Comparison of ENCODE assay signal across 25 mouse cellular contexts in the genomic region with DNA sequence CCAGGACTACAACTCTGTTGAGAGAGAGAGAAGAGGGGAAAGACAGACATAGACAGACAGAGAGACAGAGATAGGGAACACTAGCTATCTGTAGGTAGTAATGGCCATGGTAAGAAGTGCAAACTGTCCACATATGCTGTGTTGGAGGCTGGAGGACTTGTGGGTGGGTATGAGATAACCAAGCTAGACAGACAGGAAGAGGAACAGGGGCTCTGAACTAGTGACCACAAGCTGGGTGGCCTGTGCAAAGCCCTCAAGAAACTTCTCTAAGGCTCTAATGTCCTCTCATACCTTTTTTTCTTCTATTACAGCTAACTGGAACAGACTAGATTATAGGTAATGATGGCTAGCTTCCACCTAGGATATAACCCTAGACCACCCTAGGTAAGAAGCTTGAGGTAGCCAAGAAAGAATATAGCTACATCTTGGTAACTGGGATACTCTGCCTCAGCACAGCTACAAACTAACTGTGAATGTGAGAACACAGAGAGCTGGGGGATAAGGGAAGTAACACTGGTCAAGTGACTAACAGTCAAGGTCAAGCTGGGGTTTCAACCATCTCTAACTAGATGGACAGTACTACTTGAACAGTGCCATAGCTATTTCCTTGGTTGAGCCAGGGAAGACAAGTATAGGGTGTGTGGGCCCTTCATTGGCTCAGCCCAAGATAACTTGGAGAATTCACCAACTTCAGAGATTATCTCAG. TPM values are rescaled to one million over a fixed set of nuclear protein-coding genes. Genes with fewer than 3 reads are reported as not detected.
A peak's percentile ranks its signal among the peaks of the same experiment; 100 is the strongest.
DNase-seq lines count a peak whose midpoint lies in the region; ATAC-seq and TF ChIP-seq lines count a peak whose summit lies in the region.
"Had no signal": no experiment of that assay in that cellular context is flagged by ENCODE, and none has a peak within 500 bp of the region (broad histone marks: within the 10 kb centered on the region; RNA-seq: fewer than 3 reads in every experiment).

No protein-coding gene starts in this region.

- peaks cover 44% of the 10 kb centered on the region for H3K36me3 ChIP-seq in liver, adult 2 months (ENCODE audit: control insufficient read depth, insufficient read depth, low read length)
- peaks cover 18% of the 10 kb centered on the region for H3K36me3 ChIP-seq in liver, embryonic 13.5 days

- no peak for TF ChIP-seq POLR2A in liver, adult 2 months (IDR thresholded peaks at IDR 0.05; ENCODE audit: extremely low read depth, insufficient read depth, low read length)

- no peak overlapping the region for H3K4me2 ChIP-seq in liver, embryonic 13.5 days
- H3K4me2 ChIP-seq: embryonic facial prominence, embryonic 13.5 days; hindbrain, embryonic 12.5 days; kidney, embryonic 15.5 days; limb, embryonic 13.5 days; midbrain, embryonic 11.5 days had no signal

- no peak for ATAC-seq in liver, embryonic 13.5 days (ENCODE audit: low read depth)
- peak; percentile 40 for ATAC-seq in megakaryocyte progenitor cell, adult 5-6 weeks (replicated peaks; ENCODE audit: poor library complexity)
- ATAC-seq: CD4-positive, CD25-positive, alpha-beta regulatory T cell, adult 4 months; forebrain, embryonic 14.5 days; intestine, postnatal 0 days had no signal

- H3K9me3 ChIP-seq in liver, embryonic 13.5 days (replicated peaks) = no peaks in the 10 kb centered on the region
- H3K9me3 ChIP-seq: embryonic facial prominence, embryonic 13.5 days; hindbrain, embryonic 12.5 days; kidney, embryonic 15.5 days; limb, embryonic 13.5 days had no signal

- H3K4me1 ChIP-seq in liver, adult 2 months (ENCODE audit: control insufficient read depth, insufficient read depth, low read length) = peaks cover 28% of the 10 kb centered on the region
- H3K4me1 ChIP-seq in liver, embryonic 13.5 days (replicated peaks) = peaks cover 60% of the 10 kb centered on the region
- H3K4me1 ChIP-seq: hindbrain, embryonic 12.5 days; kidney, embryonic 15.5 days; limb, embryonic 13.5 days had no signal

- H3K79me2 ChIP-seq in liver, adult 2 months (ENCODE audit: control insufficient read depth, insufficient read depth, low read length) = peaks cover 28% of the 10 kb centered on the region

- DNase-seq in liver, adult 2 months (ENCODE audit: extremely low read depth, low read depth, low spot score) = no peak
- no peak for DNase-seq in liver
- DNase-seq in liver, embryonic 13.5 days = no peak
- DNase-seq in kidney, postnatal 10 days = no peak
- DNase-seq in frontal cortex, adult 2 months (ENCODE audit: extremely low spot score in 1 of 2, low spot score in 1 of 2) = no peak
- DNase-seq in lung, postnatal 36 days = no peak
- DNase-seq: adrenal gland, postnatal 36 days; cerebellum, adult 11-12 months; cerebellum, postnatal 10 days; gastrocnemius, postnatal 14 days; heart, adult 18-20 months; kidney, postnatal 4 days; lung, adult 2 months; lung, postnatal 14 days; retina, postnatal 1 day; thymus, postnatal 25 days had no signal

- peak overlapping the region; percentile 35; the same call in 1 of the 2 replicates for H3K9ac ChIP-seq in liver, adult 2 months (ENCODE audit: low read depth, low read length)
- H3K9ac ChIP-seq in liver, embryonic 13.5 days = no peak overlapping the region
- H3K9ac ChIP-seq: embryonic facial prominence, embryonic 13.5 days; hindbrain, embryonic 12.5 days; kidney, embryonic 15.5 days; limb, embryonic 13.5 days had no signal

- H3K27ac ChIP-seq in liver, adult 2 months (replicated peaks; ENCODE audit: insufficient read depth, low read depth, low read length) = no peak overlapping the region; the same call in 1 of the 2 replicates
- H3K27ac ChIP-seq in liver, embryonic 13.5 days = peak overlapping the region; percentile 24
- H3K27ac ChIP-seq: embryonic facial prominence, embryonic 13.5 days; hindbrain, embryonic 12.5 days; kidney, embryonic 15.5 days; limb, embryonic 13.5 days had no signal

- no peak for TF ChIP-seq CTCF in liver, adult 2 months (IDR thresholded peaks at IDR 0.05; ENCODE audit: low read depth, low read length)

- no peaks in the 10 kb centered on the region for H3K27me3 ChIP-seq in liver, adult 2 months (ENCODE audit: control insufficient read depth, insufficient read depth, low read length)
- H3K27me3 ChIP-seq in liver, embryonic 13.5 days = no peaks in the 10 kb centered on the region
- H3K27me3 ChIP-seq: embryonic facial prominence, embryonic 13.5 days; hindbrain, embryonic 12.5 days; kidney, embryonic 15.5 days; limb, embryonic 13.5 days had no signal

- no peak overlapping the region for H3K4me3 ChIP-seq in liver, adult 2 months (ENCODE audit: insufficient read depth, low read depth, low read length)
- no peak overlapping the region for H3K4me3 ChIP-seq in liver, embryonic 13.5 days (replicated peaks)
- H3K4me3 ChIP-seq: embryonic facial prominence, embryonic 13.5 days; hindbrain, embryonic 12.5 days; kidney, embryonic 15.5 days; limb, embryonic 13.5 days had no signal

RNA-seq across cellular contexts. Expression of a gene that starts 42.6 kb away (rescaled TPM):
- total RNA-seq in liver, adult 2 months (2014; rRNA removed) = under 0.01 TPM in 2 replicates
- 0.05 and 0.17 TPM in 2 replicates for polyA plus RNA-seq in liver, adult 2 months (2012; rRNA removed)
- polyA plus RNA-seq in liver, embryonic 13.5 days (2015; fragmentation: Nextera tagmentation; extraction: Ambion mirVana) = 0.03 TPM in 1 of 2 replicates, not detected in the other
- total RNA-seq in megakaryocyte progenitor cell, adult 5-6 weeks (2015) = 0.24 and 0.44 TPM in 2 replicates
- 0.03 and 0.08 TPM in 2 replicates for total RNA-seq in megakaryocyte progenitor cell, adult 5-6 weeks (2017)
- 55.9 and 56.7 TPM in 2 replicates for polyA plus RNA-seq in frontal cortex, adult 2 months (2012; rRNA removed)
- polyA plus RNA-seq: embryonic facial prominence, embryonic 13.5 days; limb, embryonic 13.5 days; midbrain, embryonic 11.5 days had no signal

RNA-seq across cellular contexts. Expression of a gene that starts 44.4 kb away (rescaled TPM):
- total RNA-seq in liver, adult 2 months (2014; rRNA removed) = 252 and 306 TPM in 2 replicates
- polyA plus RNA-seq in liver, adult 2 months (2012; rRNA removed) = 212 and 246 TPM in 2 replicates
- 33.3 and 38.6 TPM in 2 replicates for polyA plus RNA-seq in liver, embryonic 13.5 days (2015; fragmentation: Nextera tagmentation; extraction: Ambion mirVana)
- total RNA-seq in megakaryocyte progenitor cell, adult 5-6 weeks (2015) = 57.1 and 64.4 TPM in 2 replicates
- total RNA-seq in megakaryocyte progenitor cell, adult 5-6 weeks (2017) = 71.4 and 85.8 TPM in 2 replicates
- 32.5 and 36.8 TPM in 2 replicates for polyA plus RNA-seq in frontal cortex, adult 2 months (2012; rRNA removed)

Comparison
In these comparisons a context has a peak if more than half of its experiments do, and no peak if none do; other contexts are left out.
1. RNA of a gene that starts 42.6 kb away (polyA plus RNA-seq): 55.9 to 56.7 TPM in frontal cortex, adult 2 months; 0.05 to 0.17 TPM in liver, adult 2 months and 0.03 TPM in liver, embryonic 13.5 days; every median in the first group is over 10 times any median in the second.